Mouse (Mus musculus) urinary bladder, postnatal 10 days (tissue): ENCODE data around the gene Abcf1.
"Not testable (repeated sequence)": the region's sequence is repeated elsewhere in the genome, so short reads cannot be mapped to it uniquely, and the experiment has no call there.

Source experiments
- DNase-seq: peaks from one replicate; pipeline ENCODE4 v3.0.0; 2022; ENCODE audit warnings: low spot score

Abcf1 gene

DNA sequence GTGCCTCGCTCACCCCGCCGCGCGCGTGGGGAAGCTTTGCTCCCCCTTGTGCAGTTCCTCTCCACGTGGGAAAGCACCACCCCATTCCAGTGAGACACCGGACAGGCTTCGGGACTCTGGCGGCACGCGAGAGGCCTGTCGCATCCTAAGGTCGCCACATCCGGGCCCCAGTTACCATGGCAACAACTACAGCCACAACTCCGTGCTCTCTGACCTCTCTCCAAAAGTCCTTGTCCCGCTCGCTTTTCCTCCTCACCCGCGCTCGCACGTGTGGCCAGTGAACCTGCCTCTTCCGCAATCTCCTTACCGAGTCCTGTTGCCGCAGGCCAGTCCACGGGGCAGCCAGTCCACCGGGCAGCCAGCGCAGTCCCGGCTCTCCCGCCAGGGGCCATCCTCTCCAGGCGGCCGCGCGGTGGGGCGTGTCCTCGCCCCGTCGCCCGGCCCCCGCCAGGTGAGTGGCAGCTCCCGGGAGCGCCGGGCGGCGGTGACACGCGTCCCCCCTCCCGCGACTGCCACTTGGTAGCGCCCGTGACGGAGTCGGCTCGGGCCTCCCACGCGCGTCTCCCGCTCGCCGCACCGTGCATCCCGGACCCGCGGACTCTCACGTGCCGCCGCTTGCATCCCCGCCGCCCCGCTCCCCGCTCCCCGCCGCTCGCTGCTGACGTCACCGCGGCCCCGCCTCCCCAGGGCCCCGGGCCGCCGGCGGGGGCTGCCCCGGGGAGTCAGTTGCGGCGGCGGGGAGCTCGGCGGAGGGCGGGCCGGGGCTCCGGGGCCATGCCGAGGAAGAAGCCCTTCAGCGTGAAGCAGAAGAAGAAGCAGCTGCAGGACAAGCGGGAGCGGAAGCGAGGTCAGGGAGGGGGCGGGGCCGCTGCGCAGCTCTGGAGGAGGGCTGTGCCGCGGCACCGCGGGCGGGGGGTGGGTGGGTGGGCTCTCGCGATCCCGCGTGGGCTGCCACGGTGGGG lies 10.1 kb upstream of the Abcf1 start, which contains the start of the genes Gnl1 and Prr3:
Gene Gnl1, plus strand, starts transcription at position 451 of the 962 bp plus-strand sequence.
Gene Prr3, minus strand, starts transcription at position 836 of the 962 bp plus-strand sequence.
- DNase-seq: peak; percentile 52

DNA sequence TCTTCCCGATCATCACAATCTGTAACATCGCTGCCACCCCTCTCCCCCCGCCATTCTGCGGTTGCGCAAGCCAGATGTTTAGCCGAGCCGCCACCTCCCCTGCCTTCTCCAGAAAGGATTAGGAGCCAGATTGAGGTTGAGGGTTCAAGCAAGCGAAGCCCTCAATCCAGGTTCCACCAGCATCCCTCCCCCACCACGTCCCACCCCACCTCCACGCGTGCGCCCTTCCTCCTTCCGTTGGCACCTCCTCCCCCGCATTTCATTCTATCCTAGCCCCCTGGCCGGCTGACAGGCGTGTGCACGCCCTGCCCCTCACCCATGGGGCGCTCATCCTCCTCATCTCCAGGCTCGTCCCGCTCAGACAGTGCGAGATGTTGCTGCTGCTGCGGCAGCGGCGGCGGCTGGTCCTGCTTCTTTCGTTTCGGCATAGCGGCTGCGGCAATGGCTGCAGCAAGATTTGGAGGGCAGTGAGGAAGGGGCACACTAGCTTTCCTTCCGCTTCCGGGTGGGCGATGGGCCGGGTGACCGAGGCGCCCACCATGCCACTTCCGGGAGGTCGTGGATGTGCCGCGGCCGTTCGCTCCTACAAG lies 9.3 kb upstream of the Abcf1 start:
- DNase-seq: peak; percentile 36

DNA sequence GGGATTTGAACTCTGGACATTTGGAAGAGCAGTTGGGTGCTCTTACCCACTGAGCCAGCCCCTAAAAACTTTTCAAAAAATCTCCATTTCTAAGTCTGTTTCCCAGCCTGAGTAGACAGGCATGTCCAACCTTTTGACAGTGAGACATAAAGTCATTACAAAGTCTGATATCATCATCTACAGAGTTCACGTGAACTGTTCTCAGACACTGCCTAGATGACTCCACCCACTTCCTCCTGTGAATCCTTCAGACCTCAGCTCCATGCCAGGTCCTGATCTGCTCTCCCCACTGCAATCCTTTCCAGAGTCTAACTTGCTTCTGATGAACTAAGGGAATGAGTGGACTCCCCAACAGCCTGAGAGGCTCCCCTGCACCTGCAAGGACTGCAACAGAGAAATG lies 2.6 kb upstream of the Abcf1 start:
- DNase-seq: no peak

DNA sequence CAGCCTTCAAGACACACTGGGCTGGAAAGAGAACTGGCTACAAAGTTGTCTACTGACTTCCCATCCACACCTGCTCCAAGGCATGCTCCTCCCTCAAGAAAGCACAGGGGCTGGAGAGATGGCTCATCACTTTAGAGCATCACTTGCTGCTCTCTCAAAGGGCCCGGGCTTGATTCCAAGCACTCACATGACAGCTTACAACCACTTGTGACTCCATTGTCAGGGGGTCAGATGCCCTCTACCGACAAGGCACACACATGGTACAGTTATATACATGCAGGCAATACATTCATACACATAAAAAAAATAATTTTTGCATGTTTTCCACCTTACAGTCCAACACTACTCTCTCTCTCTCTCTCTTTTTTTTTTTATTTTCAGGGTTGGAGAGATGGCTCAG lies 1.9 kb downstream of the Abcf1 start:
- no peak for DNase-seq

DNA sequence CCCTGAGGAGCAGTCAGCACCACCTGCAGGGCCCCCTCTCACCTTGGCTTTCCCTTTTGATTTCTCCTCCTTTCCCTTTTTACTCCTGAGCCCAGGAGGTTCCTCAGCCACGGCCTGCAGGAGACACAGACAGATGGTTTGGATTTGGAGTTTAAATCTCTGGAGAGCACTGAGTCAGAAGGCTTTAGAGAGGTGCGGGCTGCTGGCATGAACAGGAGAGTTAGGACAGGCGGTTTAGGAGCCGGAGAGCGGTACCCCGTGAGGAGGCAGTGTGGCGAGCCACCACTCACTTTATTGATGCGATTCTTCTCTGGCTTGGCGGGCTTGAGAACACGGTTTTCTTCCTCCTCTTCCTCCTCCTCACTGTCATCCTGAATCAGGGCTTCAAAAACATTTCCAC lies 6.3 kb downstream of the Abcf1 start:
- DNase-seq: no peak

DNA sequence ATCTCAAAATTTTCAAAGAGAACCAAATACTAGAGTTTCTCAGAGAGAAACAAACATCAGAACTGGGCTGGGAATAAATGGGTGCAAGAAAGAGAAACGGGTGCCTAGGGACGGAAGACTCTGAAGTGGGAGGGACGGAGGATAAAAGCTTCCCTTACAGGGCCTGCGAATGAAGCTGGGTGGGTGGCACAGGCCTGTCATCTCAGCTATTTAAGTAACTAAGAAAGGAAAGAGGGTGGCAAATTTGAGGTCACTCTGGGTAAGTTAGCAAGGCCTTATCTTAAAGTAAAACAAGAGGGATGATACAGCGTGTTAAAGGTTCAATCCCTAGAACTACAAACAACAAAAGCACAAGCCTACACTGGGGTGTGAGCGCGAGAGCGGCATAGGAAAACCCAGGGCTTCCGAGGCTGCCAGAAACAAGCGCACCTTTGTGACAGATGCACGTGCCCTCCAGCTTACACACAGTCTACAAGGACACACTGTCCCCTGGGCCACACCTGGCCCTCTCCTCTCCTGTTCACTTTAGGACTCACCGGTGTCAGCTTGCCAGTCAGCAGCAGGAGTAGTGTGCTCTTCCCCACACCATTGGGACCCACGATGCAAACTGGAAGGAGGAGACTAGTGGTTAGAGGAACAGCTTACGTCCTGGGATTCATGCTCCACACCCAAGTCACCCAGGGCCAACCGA lies 10.9 kb downstream of the Abcf1 start:
- no peak for DNase-seq

DNA sequence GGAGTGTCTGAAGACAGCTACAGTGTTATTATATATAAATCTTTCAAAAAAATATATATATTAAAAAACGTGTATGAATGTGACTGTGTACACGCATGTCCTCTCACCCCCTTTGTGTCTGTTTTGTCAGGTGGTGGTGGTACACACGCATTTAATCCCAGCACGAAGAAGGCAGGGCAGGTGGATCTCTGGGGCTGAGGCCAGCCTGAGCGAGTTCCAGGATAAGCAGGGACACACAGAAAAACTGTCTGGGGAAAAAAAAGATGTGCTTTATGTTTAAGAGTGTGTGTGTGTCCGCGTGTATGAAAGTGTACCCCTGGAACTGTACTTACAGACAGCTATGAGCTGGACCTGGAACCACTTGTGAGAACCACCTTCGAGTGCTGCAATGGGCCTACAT lies 14.9 kb downstream of the Abcf1 start:
- no peak for DNase-seq

DNA sequence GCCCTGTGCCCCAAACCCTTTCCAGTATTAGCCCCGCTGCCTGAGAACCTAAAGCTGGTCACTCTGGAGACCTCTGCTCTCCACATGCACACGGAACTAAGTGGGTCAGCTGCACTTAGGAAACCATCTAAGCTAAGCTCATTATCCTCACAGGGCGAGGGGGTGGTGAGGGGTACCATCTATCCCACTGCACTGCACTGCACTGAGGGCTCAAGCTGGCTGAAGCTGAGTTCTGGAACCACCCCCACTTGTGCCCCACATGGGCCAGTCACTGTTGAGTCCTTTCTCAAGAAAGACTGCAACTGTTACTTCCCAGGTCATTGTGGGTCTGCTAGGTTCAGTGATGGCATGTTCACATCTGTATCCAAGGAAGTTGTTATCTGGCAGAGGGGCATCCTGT lies 17.0 kb downstream of the Abcf1 start:
- not testable (repeated sequence) for DNase-seq

DNA sequence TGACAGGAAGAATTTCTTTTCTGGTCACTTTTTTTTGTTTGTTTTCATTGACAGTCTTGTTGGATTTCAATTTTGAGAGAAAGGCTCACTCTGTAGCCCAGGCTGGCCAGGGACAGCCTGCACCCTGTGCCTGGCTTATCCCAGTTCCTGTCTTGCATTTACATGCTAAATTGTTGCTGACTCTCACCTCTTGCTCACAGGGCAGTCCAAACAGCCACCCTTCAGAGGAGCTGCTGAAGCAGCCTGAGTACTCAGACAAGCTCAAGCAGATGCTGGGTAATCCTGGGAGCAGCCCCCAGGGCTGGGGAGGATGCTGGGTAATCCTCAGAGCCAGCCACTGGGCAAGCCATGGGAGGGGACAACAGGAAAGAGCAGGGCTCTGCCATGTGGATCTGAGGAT lies 18.6 kb downstream of the Abcf1 start:
- not testable (repeated sequence) for DNase-seq

DNA sequence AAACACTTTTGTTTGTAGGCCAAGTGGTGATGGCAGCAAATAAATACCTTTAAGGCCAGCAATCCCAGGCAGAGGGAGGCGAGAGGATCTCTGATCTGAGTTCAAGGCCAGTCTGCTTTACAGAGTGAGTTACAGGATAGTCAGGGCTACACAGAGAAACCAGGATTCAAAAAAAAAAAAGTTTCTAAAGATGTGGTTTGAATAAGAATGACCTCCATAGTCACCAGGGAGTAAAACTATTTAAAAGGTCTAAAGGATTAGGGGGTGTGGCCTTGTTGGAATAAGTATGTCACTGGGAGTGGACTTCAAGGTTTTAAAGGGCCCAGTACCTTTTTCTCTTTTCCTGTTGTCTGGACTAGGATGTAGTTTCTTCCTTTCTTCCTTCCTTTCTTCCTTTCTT lies 29.6 kb downstream of the Abcf1 start:
- DNase-seq: no peak

DNA sequence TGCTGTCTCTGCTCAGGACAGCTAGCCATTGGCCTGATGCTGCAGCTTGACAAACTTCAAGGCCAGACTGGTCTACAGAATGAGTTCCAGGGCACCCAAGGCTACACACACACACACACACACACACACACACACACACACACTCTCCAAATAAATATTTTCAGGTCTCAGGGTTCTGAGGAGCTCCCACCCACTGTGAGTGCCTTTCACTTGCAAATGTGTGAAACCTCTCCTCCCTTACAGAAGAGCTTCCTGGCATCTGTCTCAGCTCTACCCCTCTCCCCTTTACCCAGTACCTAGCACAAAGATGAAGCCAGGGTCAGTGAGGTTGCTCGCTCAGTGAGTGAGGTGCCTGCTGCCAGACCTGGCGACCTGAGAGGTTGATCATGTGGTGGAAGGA lies 30.5 kb downstream of the Abcf1 start:
- DNase-seq: no peak

DNA sequence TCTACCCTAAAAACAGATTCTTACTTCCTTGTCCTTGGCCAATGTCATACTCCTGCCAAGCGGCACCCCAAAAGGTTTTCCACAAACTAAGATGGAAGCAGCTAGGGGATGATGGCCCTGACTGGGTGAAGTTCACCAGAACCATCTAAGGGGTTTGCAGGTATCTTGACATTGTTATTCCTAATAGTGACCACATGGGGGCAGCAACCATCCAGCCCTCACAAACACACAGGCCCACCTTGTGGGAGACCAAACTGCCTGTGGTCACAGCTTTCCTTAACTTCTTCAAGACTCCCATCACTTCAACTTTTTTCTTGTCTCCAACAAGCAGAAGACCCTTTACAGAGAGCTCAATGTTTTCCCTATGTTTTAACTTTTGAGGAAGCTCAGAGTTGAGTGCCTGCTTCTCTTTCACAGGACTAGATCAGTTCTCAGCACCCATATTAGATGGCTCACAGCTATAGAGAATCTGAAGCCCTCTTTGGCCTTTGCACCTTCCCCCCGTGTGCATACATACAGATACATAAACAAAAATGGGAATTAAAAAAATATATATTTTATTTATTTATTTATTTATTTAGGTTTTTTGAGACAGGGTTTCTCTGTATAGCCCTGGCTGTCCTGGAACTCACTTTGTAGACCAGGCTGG lies 31.7 kb downstream of the Abcf1 start:
- DNase-seq: no peak

DNA sequence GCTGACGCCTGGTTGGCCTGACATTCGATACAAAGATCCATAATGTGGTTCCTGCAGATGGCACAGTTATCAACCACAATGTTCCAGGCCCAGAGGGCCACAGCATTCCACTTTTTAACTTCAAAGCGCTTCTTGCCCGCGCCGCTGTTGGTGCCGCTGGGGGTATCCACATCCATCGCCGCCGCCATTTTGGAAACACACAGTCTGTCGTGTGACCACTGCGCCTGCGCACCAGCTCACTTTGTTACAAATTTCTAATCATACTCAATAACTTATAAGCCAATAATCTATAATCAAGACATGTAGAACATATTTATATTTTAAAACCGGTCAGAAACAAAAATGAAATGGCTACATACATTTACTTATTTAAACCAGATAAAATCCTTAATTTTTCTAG lies 33.8 kb downstream of the Abcf1 start:
- DNase-seq: not testable (repeated sequence)

DNA sequence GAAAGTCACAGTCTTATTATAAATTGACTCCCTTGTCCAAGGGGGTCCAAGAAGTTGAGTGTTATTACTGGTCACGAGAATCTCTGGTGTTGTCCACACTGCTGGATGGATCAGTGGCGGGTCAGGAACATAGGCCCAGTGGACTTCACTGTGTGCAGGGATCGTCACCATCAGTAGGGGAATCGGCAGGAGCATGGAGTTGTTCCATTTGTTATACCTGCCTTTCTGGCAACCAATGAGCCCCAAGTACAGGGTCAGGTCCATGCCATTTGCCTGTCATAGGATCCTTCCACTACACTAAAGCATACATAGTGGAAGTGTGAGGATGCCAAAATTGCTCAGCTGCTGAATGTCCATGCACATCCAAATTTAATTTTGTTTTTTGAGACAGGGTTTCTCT lies 37.0 kb downstream of the Abcf1 start:
- no peak for DNase-seq

DNA sequence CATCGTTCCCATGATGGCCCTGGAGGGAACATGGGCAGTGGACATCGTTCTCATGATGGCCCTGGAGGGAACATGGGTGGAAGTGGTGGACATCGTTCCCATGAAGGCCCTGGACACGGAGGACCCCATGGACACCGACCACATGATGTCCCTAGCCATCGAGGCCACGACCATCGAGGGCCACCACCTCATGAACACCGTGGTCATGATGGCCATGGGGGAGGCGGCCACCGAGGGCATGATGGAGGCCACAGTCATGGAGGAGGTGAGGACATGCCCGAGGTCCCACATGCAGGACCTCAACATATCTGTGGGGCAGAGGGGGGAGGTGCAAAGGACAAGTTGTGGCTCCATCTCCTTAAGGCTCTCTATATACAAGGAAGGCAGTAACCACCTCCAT lies 38.9 kb downstream of the Abcf1 start:
- no peak for DNase-seq

DNA sequence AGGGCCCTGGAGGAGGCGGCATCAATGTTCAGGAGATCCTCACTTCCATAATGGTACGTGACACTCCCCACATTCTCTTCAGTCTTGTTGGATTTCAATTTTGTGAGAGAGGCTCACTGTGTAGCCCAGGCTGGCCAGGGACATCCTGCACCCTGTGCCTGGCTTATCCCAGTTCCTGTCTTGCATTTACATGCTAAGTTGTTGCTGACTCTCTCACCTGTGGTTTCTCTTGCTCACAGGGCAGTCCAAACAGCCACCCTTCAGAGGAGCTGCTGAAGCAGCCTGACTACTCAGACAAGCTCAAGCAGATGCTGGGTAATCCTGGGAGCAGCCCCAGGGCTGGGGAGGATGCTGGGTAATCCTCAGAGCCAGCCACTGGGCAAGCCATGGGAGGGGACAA lies 40.0 kb downstream of the Abcf1 start:
- no peak for DNase-seq

DNA sequence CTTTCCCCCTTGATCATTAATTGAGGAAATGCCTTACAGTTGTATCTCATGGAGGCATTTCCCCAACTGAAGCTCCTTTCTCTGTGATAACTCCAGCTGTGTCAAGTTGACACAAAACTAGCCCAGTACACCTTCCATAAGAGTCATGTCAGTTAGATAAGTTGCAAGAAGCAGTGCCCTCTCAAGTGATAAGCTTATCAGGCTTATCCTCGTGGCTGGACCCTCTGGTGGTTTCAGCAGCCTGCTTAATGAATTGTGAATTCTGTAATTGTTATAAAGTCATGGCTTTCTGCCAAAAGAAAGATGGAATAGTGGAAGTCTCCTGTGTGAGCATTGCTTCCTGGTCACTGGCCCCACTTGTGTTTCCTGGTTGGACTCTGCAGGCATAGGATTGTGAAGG lies 42.1 kb downstream of the Abcf1 start:
- no peak for DNase-seq

DNA sequence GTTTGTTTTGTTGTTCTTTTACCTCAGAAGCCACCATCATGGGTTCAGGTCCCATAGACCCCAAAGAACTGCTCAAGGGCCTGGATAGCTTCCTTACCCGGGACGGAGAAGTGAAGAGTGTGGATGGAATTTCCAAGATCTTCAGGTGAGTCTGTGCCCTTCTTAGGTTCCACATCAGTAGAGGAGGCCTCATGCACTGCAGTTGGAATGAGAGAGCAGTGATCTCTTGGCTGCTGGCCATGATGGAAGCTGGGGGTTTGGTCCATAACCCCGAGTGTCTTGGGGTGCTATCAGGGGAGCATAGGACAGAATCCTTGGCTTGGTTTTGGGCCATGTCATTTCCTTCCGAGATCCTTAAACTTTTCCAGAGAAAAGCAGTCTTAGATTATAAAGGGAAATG lies 46.3 kb downstream of the Abcf1 start:
- no peak for DNase-seq

DNA sequence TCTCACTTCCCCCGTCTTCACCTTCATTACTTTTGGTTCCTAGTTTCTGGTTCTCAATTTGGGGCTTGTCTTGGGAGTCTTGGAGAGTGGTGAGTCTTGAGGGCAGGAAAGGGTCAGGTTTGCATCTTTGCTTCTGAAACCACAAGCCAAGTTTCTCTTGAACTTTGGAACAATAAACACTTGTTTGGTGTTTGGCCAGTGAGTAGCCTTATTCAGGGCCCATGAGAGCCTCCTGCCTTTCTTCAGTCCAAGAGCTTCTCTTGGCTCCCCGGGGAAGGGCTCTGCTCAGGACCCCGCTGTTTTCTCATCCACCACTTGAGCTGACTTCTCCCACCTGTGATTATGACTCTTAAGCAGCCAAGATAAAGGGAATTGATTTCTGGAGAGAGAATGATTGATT lies 47.0 kb downstream of the Abcf1 start:
- no peak for DNase-seq

DNA sequence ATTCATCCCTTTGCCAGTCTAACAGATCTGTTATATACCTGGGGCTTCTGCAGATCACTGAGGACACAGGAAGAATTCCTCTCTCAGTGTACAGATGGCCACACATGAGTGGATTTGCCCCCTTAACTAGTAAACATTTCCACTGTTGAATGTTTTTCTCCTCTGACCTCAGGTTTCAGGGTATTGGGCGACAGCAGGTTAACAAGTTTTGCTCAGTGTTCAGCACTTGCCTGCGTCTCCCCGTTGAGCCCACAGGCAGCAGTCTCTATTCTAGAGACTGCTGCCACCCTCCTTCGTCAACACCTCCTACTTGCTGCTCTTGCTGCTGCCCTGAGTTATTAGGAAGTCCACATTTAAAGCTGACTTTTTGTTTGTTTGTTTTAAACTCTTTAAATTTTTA lies 47.9 kb downstream of the Abcf1 start:
- DNase-seq: no peak

DNA sequence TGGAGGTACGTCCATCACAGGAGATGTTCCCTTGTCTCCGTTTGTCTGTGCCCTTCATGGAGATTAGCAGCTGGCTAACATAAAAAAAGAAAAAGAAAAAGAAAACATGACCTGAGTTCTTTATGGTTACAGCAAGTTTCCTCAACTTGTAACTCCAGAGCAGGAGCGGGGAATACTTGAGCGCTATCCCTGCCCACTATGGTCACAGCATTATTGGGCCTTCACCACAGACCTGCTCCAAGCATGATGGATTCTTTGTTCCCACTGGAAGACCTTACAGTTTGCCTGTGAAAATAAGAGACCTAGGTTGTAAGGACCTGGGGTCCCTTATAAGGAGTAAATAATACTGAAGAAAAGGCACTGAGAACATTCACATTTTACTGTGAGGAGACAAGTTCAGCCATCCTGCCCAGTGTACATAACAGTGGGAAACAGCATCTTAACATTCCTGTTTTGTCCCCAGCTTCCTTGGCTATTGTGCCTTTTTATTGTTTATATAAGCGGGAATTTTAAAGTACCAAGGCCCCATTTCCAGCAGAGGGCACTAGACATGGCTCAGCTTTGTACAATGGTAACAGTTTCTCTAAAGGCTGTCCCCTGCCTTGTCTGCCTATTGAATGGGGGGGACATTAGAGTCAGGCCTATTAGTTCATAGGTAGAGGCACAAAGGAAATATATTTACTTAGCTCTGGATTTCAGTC lies 48.5 kb downstream of the Abcf1 start:
- no peak for DNase-seq

DNA sequence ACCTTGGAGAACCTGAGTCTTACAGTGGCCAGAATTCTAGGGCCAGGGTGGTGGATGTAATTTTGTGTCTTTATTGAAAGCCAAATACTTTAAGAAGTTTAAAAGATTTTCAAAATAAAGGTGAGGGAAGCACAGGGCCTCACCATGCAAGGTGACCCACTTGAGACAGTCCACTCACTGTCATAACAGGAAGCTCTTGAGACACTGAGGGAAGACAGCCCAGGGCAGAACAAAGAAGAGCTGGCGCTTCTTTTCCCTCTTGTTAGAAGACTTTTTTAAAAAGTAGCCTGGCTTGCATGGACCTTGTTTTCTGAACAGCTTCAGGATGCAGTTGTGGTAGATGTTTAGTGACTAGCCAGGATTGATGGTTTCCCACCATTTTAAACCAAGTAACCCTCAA lies 49.2 kb downstream of the Abcf1 start:
- DNase-seq: no peak
